Mouse (Mus musculus) cortical plate, adult 2 months (tissue): ENCODE measurements at regions not wholly inside any gene's neighbourhood (a gene's known extent, or its start where the extent isn't known, plus 50 kb on each side); places are given as distances from the start of the nearest gene placed in this dataset.

Source experiments
- H3K27ac ChIP-seq: fragments of 200-500 bp; 2 replicates; pipeline ENCODE4 v1.5.1; 2012; ENCODE audit warnings: low read length, control low read depth, inconsistent platforms; ENCODE audit not compliant: insufficient read depth
- H3K4me1 ChIP-seq: fragments of 200-500 bp; 2 replicates; pipeline ENCODE4 v1.6.1; 2011; ENCODE audit warnings: low read length; ENCODE audit not compliant: control insufficient read depth, insufficient read depth
- H3K4me3 ChIP-seq: fragments of 200-500 bp; 2 replicates; pipeline ENCODE4 v1.5.1; 2011; ENCODE audit warnings: mild to moderate bottlenecking, low read length, control low read depth; ENCODE audit not compliant: insufficient read depth
- CTCF ChIP-seq: fragments of 200-500 bp; IDR thresholded peaks from 2 replicates; pipeline ENCODE4 v1.5.1; 2011; ENCODE audit warnings: mild to moderate bottlenecking, control low read depth, low read length; ENCODE audit not compliant: insufficient read depth; ENCODE audit errors: extremely low read depth
- POLR2A ChIP-seq: fragments of 200-500 bp; IDR thresholded peaks from 2 replicates; pipeline ENCODE4 v1.6.1; 2011; ENCODE audit warnings: mild to moderate bottlenecking, low read length, control low read depth; ENCODE audit not compliant: insufficient read depth; ENCODE audit errors: extremely low read depth

GRCm38 (mm10) chr12:68643671-68644070 lies 515.3 kb downstream of the Rps29 start:
- TF ChIP-seq POLR2A (no peak), CTCF (no peak)
- no peak overlapping the region for H3K4me3 ChIP-seq
- no peak overlapping the region for H3K27ac ChIP-seq
- no peaks in the 10 kb centered on the region for H3K4me1 ChIP-seq

GRCm38 (mm10) chr12:68632441-68632840 lies 526.5 kb downstream of the Rps29 start:
- TF ChIP-seq CTCF (no peak), POLR2A (no peak)
- Histone ChIP-seq H3K27ac (no peak overlapping the region), H3K4me1 (no peaks in the 10 kb centered on the region), H3K4me3 (no peak overlapping the region)

- no peak overlapping the region for H3K27ac ChIP-seq
- TF ChIP-seq CTCF = no peak
- no peak for TF ChIP-seq POLR2A
- no peaks in the 10 kb centered on the region for H3K4me1 ChIP-seq
- no peak overlapping the region for H3K4me3 ChIP-seq
Measured at GRCm38 (mm10) chr12:68618337-68618736, 540.6 kb downstream of the Rps29 start.

GRCm38 (mm10) chr12:68605417-68606000 lies 553.5 kb downstream of the Rps29 start:
- no peak overlapping the region for H3K4me3 ChIP-seq
- no peak overlapping the region for H3K27ac ChIP-seq
- TF ChIP-seq CTCF = no peak
- no peak for TF ChIP-seq POLR2A
- H3K4me1 ChIP-seq = no peaks in the 10 kb centered on the region

GRCm38 (mm10) chr12:68604524-68605299 lies 554.3 kb downstream of the Rps29 start:
- Histone ChIP-seq H3K27ac (no peak overlapping the region), H3K4me1 (peaks cover 3% of the 10 kb centered on the region; the same call in 1 of the 2 replicates), H3K4me3 (no peak overlapping the region)
- no peak for TF ChIP-seq CTCF
- no peak for TF ChIP-seq POLR2A

GRCm38 (mm10) chr12:68602682-68603081 lies 556.3 kb downstream of the Rps29 start:
- no peak overlapping the region for H3K4me3 ChIP-seq
- H3K4me1 ChIP-seq = peaks cover 3% of the 10 kb centered on the region; the same call in 1 of the 2 replicates
- TF ChIP-seq CTCF (no peak), POLR2A (no peak)
- H3K27ac ChIP-seq = no peak overlapping the region

DNA sequence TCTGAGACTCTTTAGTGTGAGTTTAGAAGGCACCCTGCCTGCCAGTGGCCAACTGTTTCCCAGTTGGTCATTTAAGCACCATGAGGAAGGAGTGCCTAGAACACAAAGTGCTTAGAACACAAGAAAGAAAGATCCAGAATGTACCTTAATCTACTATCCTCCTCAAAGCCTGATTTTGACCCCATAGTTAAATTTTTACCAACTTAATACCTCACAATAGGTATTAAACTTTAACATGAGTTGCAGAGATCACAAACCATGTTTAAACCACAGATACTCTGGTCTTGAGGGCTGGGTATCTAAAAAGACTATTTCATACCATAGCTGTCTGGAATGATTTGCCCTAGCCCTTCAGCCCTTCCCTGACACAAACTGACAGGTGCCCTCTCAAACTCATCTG lies 557.6 kb downstream of the Rps29 start:
- H3K27ac ChIP-seq = no peak overlapping the region
- TF ChIP-seq POLR2A = no peak
- TF ChIP-seq CTCF = no peak
- no peak overlapping the region for H3K4me3 ChIP-seq
- peaks cover 3% of the 10 kb centered on the region; the same call in 1 of the 2 replicates for H3K4me1 ChIP-seq

DNA sequence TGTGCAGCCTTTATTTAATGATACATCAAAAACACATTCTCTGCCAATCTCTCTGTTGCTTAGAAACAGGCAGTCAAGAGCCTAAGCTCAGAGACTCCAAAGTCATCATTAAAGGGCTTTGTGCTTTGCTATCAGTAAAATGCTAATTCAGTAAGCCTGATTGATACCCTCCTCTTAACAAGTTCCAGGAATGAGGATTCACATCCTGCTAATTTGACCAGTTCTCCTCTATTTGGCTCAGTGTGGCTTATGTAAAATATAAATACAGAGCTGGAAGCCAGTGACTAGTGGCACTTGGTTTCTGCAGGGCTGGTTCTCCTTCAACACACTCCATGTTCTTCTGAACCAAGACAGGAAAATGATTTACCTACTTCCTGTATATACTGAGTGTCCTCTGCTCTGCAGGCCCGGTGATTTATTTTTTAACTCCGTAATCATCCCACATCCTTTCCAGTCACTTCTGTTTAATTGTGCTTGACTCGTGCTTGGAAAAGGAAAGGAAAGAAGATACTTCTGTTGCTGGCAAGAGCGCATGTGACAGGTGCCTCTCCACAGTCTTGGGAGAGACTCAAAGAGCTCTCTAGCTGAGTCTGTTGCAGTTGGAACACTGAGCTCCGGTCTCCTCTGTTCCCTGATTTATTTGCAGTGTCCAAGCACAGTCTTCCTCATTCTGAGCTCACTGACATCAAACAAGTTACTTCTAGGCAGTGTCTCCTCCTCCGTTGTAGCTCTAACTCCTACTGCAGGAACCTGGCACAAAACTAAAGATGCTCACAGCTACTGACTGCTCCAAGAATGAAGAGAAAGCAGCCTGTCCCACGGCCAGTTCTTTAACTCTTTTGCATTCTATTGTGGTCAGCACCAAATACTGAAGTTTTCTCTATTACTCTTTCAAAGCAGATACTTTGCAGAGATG lies 559.0 kb downstream of the Rps29 start:
- TF ChIP-seq POLR2A (no peak), CTCF (no peak)
- Histone ChIP-seq H3K4me3 (no peak overlapping the region), H3K4me1 (peaks cover 3% of the 10 kb centered on the region; the same call in 1 of the 2 replicates), H3K27ac (no peak overlapping the region)

- Histone ChIP-seq H3K4me1 (peaks cover 3% of the 10 kb centered on the region; the same call in 1 of the 2 replicates), H3K27ac (no peak overlapping the region), H3K4me3 (no peak overlapping the region)
- no peak for TF ChIP-seq CTCF
- no peak for TF ChIP-seq POLR2A
Measured at GRCm38 (mm10) chr12:68599016-68599616, 559.9 kb downstream of the Rps29 start.

DNA sequence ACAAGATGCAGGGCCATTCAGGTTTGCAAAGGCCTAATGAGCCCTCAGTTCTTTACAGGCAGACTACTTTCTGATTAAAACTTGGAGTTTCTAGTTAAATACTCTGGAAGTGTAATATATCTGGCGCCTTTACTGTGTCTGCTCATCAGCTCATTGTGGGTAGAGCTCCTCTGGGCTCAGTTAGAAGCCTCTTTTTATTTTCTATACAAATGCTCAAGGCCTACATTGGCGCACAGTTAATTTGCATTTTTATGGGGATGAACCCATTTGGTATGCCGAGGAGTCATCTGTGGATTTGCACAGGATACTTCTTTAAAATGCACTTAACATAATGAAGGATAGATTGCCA lies 573.5 kb downstream of the Rps29 start:
- Histone ChIP-seq H3K27ac (no peak overlapping the region), H3K4me3 (no peak overlapping the region), H3K4me1 (no peaks in the 10 kb centered on the region)
- no peak for TF ChIP-seq POLR2A
- no peak for TF ChIP-seq CTCF
